Mouse (Mus musculus): ENCODE measurements around the gene Cdc42se2.

Cdc42se2 gene

GRCm38 (mm10) chr11:54787488-54788474, at the start of gene Cdc42se2:
TSS of gene Cdc42se2 (minus strand) at chr11:54787675.
- peak; percentile 97 for DNase-seq (ENCODE audit: low read depth, low spot score)

DNA sequence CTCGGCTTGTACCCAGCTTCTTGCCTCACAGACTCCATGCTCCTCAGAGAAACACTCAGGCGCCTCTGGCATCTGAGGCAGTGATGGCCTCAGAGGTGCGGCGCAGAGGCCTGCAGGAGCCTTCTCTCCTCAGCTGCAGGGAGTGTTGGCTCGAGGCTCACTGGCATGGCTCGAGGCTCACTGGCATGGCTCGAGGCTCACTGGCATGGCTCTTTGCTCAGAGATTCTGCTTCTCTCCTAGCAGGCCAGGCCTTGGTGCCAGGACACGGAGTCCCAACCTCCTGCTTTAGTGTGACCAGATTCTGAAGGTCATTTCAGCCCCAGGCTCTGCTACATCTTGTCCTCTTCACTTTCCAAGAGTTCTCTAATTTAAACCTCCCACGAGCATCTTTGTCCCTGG, 48.6 kb upstream of the Cdc42se2 start:
- no peak for DNase-seq (ENCODE audit: low read depth, low spot score)

GRCm38 (mm10) chr11:54834596-54834995, 47.1 kb upstream of the Cdc42se2 start:
- peak; percentile 60 for DNase-seq (ENCODE audit: low read depth, low spot score)

GRCm38 (mm10) chr11:54833833-54834232, 46.4 kb upstream of the Cdc42se2 start:
- no peak for DNase-seq (ENCODE audit: low read depth, low spot score)

DNA sequence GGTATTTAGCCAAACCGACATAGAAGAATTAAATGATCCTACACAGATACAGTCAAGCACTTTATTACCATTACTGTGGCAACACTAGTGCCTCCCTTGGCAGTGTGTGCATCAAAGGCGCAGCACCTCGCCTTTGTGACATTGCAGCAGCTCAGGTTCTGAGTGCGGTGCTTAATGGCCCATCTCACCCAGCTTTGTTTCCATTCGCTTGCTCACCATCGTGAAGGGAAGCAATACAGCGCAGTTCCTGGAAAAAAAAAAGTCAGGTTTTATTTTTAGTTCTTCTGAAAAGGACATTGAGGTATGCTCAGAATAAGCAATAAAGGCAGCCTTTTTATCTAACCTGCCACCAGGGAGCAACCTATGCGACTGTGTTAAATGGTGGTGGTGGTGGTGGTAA, 39.3 kb upstream of the Cdc42se2 start:
- DNase-seq (ENCODE audit: low read depth, low spot score) = no peak

DNA sequence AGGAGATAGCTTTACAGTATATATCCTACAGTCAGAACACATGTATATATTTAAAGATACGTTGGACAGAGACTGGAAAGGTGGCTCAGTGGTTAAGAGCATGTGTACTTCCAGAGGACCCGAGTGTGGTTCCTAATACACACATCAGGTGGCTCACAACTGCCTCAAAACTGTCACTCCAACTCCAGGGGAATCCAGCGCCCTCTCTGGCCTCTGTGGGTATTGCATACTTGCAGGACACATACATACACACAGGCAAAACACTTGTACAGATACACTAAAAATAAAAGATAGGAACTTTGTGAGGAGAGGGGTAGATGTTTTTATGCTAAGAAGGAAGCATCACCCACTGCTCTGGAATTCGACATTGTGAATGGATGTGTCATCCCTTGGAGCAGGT, 38.3 kb upstream of the Cdc42se2 start:
- DNase-seq (ENCODE audit: low read depth, low spot score) = no peak

- no peak for DNase-seq (ENCODE audit: low read depth, low spot score)
These were observed 36.0 kb upstream of the Cdc42se2 start for GRCm38 (mm10) chr11:54823467-54823866.

GRCm38 (mm10) chr11:54819489-54819888, 32.0 kb upstream of the Cdc42se2 start:
- no peak for DNase-seq (ENCODE audit: low read depth, low spot score)

- DNase-seq (ENCODE audit: low read depth, low spot score) = no peak
These were observed 30.0 kb upstream of the Cdc42se2 start for GRCm38 (mm10) chr11:54817449-54817848.

GRCm38 (mm10) chr11:54815659-54816058, 28.2 kb upstream of the Cdc42se2 start:
- DNase-seq (ENCODE audit: low read depth, low spot score) = no peak

DNA sequence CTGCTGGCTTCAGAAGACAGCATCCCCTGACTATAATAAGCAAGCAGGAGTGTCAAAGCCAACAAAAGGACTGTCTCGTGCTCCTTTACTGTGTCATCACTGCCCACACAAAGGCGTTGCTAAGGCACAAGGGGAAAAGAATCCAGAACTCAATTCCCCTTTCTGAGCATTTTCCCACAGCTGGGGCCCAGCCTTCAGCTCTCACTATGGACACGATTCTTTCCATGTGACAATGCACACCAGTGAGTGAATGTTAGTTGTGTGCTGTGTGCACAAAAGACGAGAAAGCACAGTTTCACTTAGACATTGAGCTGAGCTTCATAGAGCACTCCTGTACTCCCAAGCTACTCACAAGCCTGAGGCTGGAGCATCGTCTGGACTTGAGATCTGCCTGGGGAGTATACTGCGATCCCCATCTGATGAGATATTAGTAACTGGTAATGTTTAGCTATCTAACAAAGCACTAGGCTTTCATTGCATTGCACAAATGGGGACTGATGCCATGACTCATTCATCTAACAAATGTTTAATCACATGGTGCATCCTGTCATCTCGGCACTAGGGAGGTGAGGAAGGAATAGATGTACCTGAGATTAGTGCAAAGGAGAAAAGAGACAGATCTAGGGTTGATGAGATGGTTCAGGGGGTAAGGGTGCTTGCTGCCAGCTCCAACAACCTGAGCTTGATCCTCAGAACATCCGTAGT, 25.5 kb upstream of the Cdc42se2 start:
- DNase-seq (ENCODE audit: low read depth, low spot score) = no peak

GRCm38 (mm10) chr11:54812314-54812713, 24.8 kb upstream of the Cdc42se2 start:
- DNase-seq (ENCODE audit: low read depth, low spot score) = no peak

DNA sequence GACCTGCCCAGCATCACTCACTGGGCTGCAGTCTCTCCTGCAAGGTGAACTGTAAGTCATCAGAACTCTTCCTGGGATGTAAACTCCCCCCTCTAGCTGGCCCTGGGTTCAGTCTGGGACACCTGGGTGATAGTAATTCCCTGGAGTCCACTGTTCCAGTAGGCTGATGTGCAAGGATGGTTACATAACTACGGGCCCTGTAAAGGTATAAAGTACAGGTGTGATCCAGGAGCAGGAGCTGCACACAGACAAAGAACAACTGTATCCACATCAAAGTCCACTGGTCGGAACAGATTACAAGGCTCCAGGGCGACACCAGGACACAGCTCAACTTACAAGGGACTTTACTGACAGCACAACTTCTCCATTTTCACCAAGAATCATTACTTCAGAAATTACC, 23.6 kb upstream of the Cdc42se2 start:
- peak; percentile 38 for DNase-seq (ENCODE audit: low read depth, low spot score)

DNA sequence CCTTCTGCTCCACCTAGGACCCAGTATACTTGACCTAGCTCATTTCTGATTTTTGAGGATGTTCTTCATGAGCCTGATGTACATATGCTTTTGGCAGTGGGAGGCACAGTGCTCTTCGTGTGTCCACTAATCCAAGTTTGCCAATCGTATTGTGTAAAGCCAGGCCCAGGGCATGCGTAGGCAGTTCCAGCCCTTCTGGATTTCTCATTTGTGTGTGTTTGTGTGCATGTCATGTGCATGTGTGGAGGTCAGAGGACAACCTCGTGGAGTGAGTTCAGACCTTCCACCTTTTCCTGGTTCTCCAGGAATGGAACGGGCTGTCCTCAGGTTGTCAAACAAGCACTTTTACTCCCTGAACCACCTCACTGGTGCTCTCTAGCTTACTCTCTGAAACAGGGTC, 22.1 kb upstream of the Cdc42se2 start:
- no peak for DNase-seq (ENCODE audit: low read depth, low spot score)

- DNase-seq (ENCODE audit: low read depth, low spot score) = peak; percentile 88
These were observed 20.7 kb upstream of the Cdc42se2 start for GRCm38 (mm10) chr11:54808177-54808576.

DNA sequence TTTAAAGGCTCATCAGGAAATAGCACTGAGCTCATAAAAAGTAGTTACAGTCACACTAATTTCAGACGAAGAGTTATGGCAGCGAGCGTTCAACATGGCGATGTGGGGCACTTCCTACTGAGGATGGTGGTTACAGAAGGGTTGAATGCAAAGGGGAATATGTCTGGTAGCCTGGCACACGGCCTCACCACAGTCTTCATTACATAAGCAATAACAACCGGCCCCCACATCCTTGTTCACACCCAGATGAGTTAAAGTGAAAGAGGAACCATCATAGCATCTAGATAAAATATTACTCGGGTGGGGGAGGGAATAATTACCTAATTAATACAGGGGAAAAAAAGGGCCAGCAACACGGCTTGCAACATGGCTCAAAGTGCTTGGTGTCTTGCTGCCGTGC, 20.2 kb upstream of the Cdc42se2 start:
- peak; percentile 93 for DNase-seq (ENCODE audit: low read depth, low spot score)

DNA sequence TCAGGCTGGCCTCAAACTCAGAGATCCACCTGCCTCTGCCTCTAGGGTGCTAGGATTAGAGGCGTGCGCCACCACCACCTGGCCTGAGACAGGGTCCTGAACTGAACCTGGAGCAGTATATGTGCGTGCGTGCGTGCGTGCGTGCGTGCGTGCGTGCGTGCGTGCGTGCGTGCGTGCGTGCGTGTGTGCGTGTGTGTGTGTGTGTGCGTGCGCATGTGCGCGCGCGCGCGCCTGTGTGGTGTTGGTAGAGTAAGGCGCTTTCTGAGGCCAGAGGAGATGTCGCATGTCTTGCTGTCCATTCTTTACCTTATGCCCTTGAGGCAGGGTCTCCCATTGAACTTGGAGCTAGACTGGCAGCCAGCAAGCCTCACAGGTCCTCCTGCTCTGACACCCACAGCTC, 19.4 kb upstream of the Cdc42se2 start:
- no peak for DNase-seq (ENCODE audit: low read depth, low spot score)

DNA sequence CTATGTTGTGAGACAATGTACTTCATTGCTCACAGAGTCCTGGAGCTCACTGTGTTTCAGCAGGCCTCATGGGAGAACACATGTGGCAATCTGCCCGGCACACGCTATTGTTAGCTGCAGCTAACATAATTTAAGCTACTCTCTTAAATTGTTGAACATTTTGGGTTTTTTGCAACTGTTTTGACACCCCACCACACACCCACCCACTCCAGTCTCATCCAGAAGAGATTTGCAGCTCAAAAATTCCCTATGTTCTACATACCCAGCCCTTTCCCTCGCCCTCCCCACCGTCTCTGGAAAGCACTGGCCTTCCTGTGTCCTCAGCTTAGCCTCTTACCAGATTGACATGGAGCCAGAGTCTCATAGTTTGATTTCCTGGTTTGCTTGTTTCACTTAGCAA, 17.7 kb upstream of the Cdc42se2 start:
- DNase-seq (ENCODE audit: low read depth, low spot score) = no peak

DNA sequence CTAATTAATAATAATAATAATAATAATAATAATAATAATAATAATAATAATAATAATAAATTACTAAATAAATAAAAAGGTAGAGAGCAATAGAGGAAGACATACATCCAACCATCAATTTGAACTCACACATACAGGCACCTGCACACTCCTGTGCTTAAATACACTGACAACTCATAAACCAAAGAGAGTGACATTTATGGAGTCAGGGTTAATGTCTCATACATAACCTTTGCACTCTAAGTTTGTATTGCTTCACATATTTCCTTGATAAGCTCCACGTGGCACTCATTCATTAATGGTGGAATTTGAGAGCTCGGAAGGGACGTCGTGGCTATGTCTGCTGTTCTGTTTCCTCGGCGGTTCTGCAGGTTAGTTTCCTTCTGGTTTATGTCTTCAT, 15.1 kb upstream of the Cdc42se2 start:
- DNase-seq (ENCODE audit: low read depth, low spot score) = no peak

DNA sequence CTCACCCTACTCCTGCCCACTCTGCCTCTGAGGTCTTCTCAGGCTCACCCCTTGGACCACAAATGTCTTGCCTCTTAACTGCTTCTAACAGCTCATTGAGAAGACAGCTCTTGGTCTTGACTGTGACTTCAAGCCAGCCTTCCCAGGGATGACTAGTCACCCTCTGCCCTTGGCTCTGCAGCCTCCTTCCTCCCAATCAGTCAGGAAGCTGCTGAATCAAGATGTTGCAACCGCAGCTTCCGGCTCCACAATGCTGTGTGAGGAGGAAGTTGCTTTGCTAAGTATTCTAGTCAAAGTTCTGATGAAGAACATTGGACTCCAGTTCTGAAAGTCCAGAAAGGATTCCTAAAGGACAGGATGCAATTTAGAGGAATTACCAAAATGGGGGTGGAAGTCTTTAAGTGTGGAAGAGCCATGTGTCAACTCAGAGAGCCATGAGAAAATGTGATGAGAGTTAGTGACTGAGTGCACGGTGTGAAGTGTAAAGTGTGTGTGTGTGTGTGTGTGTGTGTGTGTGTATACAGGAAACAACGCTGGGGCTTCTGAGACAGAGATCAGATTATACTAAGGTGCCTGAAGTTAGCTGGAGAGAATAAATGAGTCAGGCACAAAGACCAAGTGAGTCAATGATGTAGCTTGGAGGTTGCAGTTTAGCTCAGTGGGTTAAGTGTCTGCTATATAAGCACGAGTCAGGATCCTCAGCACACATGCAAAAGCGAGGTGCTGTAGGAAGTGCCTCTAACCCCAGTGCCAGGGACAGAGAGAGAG, 14.5 kb upstream of the Cdc42se2 start:
- DNase-seq (ENCODE audit: low read depth, low spot score) = no peak

- DNase-seq (ENCODE audit: low read depth, low spot score) = no peak
These were observed 9.1 kb upstream of the Cdc42se2 start for GRCm38 (mm10) chr11:54796551-54796950.

DNA sequence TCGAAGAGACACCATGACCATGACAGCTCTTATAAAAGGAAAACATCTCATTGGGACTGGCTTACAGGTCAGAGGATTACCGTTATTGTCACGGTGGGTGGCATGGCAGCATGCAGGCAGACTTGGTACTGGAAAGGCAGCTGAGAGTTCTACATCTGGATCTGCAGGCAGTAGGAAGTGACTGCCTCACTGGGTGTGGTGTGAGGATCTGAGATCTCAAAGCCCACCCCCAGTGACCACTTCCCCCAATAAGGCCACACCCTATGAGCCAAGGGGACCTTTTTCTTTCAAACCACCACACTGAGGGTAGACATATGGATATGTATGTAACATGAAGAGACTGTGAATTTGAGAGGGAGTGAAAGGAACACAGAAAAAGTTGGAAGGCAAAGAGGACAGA, 7.2 kb upstream of the Cdc42se2 start:
- no peak for DNase-seq (ENCODE audit: low read depth, low spot score)
